Mouse (Mus musculus): Measurements from ENCODE around the gene Arpp21.

DNA sequence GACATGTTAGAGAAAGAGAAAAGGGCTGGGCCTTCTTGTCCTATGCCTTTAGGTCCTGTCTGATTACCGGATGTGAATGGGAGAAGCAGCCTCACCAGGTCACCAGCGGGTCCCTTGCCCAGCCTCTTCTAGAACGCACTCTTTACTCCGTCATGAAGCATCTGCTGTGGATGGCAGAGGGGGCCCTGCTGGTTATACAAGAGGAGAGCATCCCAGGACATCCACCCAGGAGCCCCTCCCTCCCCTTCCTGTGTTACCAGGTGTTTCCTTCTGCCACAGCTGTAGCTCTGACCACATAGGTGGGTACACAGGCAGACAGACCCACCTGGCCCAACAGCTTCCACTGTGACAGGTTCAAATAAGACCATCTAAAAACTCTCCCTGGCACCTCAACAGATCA is 18.6 kb downstream of the Arpp21 start:
- no peak for TF ChIP-seq POLR2A (IDR thresholded peaks at IDR 0.05; ENCODE audit: extremely low read depth, insufficient read depth, low read length)
- no peak for TF ChIP-seq CTCF (IDR thresholded peaks at IDR 0.05; ENCODE audit: low read depth, low read length)

Data from liver, adult 2 months (tissue).